Comparison of ENCODE assay signal across 11 mouse cellular contexts in the genomic region with DNA sequence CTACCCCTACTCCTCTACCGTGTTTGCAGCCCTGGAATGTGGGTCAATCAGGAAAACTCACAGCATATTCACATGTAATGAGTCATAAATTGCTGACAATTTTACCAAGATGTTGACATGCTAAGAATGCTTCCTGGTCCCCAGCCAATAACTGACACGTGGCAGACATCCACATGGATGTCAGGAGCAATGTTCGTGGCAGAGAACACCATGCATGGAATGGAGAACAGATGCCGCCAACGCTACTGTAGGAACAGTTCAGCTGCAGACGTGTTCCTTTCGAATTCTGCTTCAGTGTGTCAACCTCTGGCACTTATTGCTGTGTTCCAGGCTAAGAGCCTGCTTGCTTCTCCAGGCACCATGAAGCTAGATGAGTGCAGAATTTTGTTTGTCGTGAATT.
A peak's percentile ranks its signal among the peaks of the same experiment; 100 is the strongest.
DNase-seq lines count a peak whose midpoint lies in the region; ATAC-seq and TF ChIP-seq lines count a peak whose summit lies in the region.
"Had no signal": no experiment of that assay in that cellular context is flagged by ENCODE, and none has a peak within 500 bp of the region (broad histone marks: within the 10 kb centered on the region; RNA-seq: fewer than 3 reads in every experiment).

No protein-coding gene starts in this region.

- no peak overlapping the region for H3K4me2 ChIP-seq in heart, embryonic 12.5 days
- H3K4me2 ChIP-seq in heart, postnatal 0 days (ENCODE audit: low read depth, low read length) = peak overlapping the region; percentile 21; the same call in 1 of the 2 replicates
- H3K4me2 ChIP-seq in lung, embryonic 14.5 days = no peak overlapping the region
- H3K4me2 ChIP-seq in liver, embryonic 11.5 days = no peak overlapping the region
- H3K4me2 ChIP-seq: embryonic facial prominence, embryonic 12.5 days had no signal

- no peak for TF ChIP-seq EP300 in heart, postnatal 0 days (IDR thresholded peaks at IDR 0.05; ENCODE audit: low read depth)

- no peak overlapping the region for H3K27ac ChIP-seq in heart, embryonic 12.5 days (ENCODE audit: poor library complexity, severe bottlenecking)
- H3K27ac ChIP-seq in heart, postnatal 0 days (ENCODE audit: low read depth) = peak overlapping the region; percentile 25; the same call in 1 of the 2 replicates
- no peak overlapping the region for H3K27ac ChIP-seq in lung, embryonic 14.5 days (ENCODE audit: low read depth)
- H3K27ac ChIP-seq in midbrain, embryonic 10.5 days (replicated peaks) = no peak overlapping the region
- H3K27ac ChIP-seq in liver, embryonic 11.5 days (ENCODE audit: low read depth, low read length) = no peak overlapping the region
- H3K27ac ChIP-seq: embryonic facial prominence, embryonic 12.5 days had no signal

- no peaks in the 10 kb centered on the region for H3K27me3 ChIP-seq in heart, embryonic 12.5 days (replicated peaks)
- no peaks in the 10 kb centered on the region for H3K27me3 ChIP-seq in heart, postnatal 0 days (ENCODE audit: control insufficient read depth, insufficient read depth, low read length)
- no peaks in the 10 kb centered on the region for H3K27me3 ChIP-seq in lung, embryonic 14.5 days (ENCODE audit: insufficient read depth, low read length)
- H3K27me3 ChIP-seq in midbrain, embryonic 10.5 days (ENCODE audit: low read depth, poor library complexity, severe bottlenecking) = no peaks in the 10 kb centered on the region
- H3K27me3 ChIP-seq in liver, embryonic 11.5 days (replicated peaks; ENCODE audit: control insufficient read depth, insufficient read depth, low read length) = no peaks in the 10 kb centered on the region
- H3K27me3 ChIP-seq: embryonic facial prominence, embryonic 12.5 days had no signal

- ATAC-seq in heart, embryonic 12.5 days (ENCODE audit: insufficient number of reproducible peaks, low FRiP score) = no peak
- ATAC-seq in heart, postnatal 0 days (ENCODE audit: insufficient read depth, low read depth) = peak; percentile 62; the same call in 1 of the 2 replicates
- no peak for ATAC-seq in lung, embryonic 14.5 days (ENCODE audit: insufficient read depth)
- ATAC-seq in liver, embryonic 11.5 days (replicated peaks; ENCODE audit: low FRiP score) = no peak

- no peaks in the 10 kb centered on the region for H3K9me3 ChIP-seq in heart, embryonic 12.5 days (replicated peaks)
- no peaks in the 10 kb centered on the region for H3K9me3 ChIP-seq in heart, postnatal 0 days (replicated peaks; ENCODE audit: control insufficient read depth, low read length)
- no peaks in the 10 kb centered on the region for H3K9me3 ChIP-seq in lung, embryonic 14.5 days (ENCODE audit: low read depth, low read length)
- H3K9me3 ChIP-seq in midbrain, embryonic 10.5 days (replicated peaks) = no peaks in the 10 kb centered on the region
- H3K9me3 ChIP-seq in liver, embryonic 11.5 days (ENCODE audit: control insufficient read depth, low read length) = no peaks in the 10 kb centered on the region
- H3K9me3 ChIP-seq: embryonic facial prominence, embryonic 12.5 days had no signal

- peak; percentile 94 for DNase-seq in heart, adult 11 months
- DNase-seq in brain, adult 2 months (ENCODE audit: low read depth, low spot score) = peak; percentile 68
- DNase-seq in heart, postnatal 0 days (ENCODE audit: low spot score) = peak; percentile 60
- DNase-seq in lung, embryonic 14.5 days = peak; percentile 33
- no peak for DNase-seq in T-cell, adult 2 months (ENCODE audit: low spot score)
- no peak for DNase-seq in midbrain, embryonic 10.5 days (ENCODE audit: low spot score)
- no peak for DNase-seq in liver, embryonic 11.5 days (ENCODE audit: low spot score)
- DNase-seq: adrenal gland, postnatal 36 days; kidney, adult 18-20 months had no signal

- no peak overlapping the region for H3K9ac ChIP-seq in heart, embryonic 12.5 days
- H3K9ac ChIP-seq in heart, postnatal 0 days (replicated peaks; ENCODE audit: low read depth, low read length) = no peak overlapping the region
- H3K9ac ChIP-seq in lung, embryonic 14.5 days = no peak overlapping the region
- H3K9ac ChIP-seq in liver, embryonic 11.5 days (ENCODE audit: low read depth, low read length) = no peak overlapping the region
- H3K9ac ChIP-seq: embryonic facial prominence, embryonic 12.5 days had no signal

- WGBS in heart, embryonic 12.5 days = 64% methylated on average over 8 of the region's 8 CpGs
- 37% methylated on average over 8 of the region's 8 CpGs for WGBS in heart, postnatal 0 days
- 59% methylated on average over 8 of the region's 8 CpGs for WGBS in lung, embryonic 14.5 days
- 86% methylated on average over 8 of the region's 8 CpGs for WGBS in midbrain, embryonic 10.5 days
- 82% methylated on average over 8 of the region's 8 CpGs for WGBS in liver, embryonic 11.5 days

- TF ChIP-seq CTCF in heart, postnatal 0 days (IDR thresholded peaks at IDR 0.05; ENCODE audit: low read depth) = no peak
- TF ChIP-seq CTCF in lung, embryonic 14.5 days (IDR thresholded peaks at IDR 0.05; ENCODE audit: low read depth) = no peak

- no peaks in the 10 kb centered on the region for H3K36me3 ChIP-seq in heart, embryonic 12.5 days
- no peaks in the 10 kb centered on the region for H3K36me3 ChIP-seq in heart, postnatal 0 days (replicated peaks; ENCODE audit: control insufficient read depth, insufficient read depth, low read length)
- H3K36me3 ChIP-seq in lung, embryonic 14.5 days (ENCODE audit: insufficient read depth) = no peaks in the 10 kb centered on the region
- H3K36me3 ChIP-seq in midbrain, embryonic 10.5 days = no peaks in the 10 kb centered on the region
- no peaks in the 10 kb centered on the region for H3K36me3 ChIP-seq in liver, embryonic 11.5 days (ENCODE audit: control insufficient read depth, insufficient read depth, low read length)
- H3K36me3 ChIP-seq: embryonic facial prominence, embryonic 12.5 days had no signal

- peaks cover 10% of the 10 kb centered on the region; the same call in 1 of the 2 replicates for H3K4me1 ChIP-seq in heart, embryonic 12.5 days (replicated peaks)
- H3K4me1 ChIP-seq in heart, postnatal 0 days (ENCODE audit: control insufficient read depth, insufficient read depth) = peaks cover 11% of the 10 kb centered on the region; the same call in 1 of the 2 replicates
- H3K4me1 ChIP-seq in lung, embryonic 14.5 days (ENCODE audit: insufficient read depth) = no peaks in the 10 kb centered on the region
- H3K4me1 ChIP-seq in midbrain, embryonic 10.5 days = no peaks in the 10 kb centered on the region
- no peaks in the 10 kb centered on the region for H3K4me1 ChIP-seq in liver, embryonic 11.5 days (replicated peaks; ENCODE audit: control insufficient read depth, insufficient read depth, low read length)
- H3K4me1 ChIP-seq: embryonic facial prominence, embryonic 12.5 days had no signal

- no peak overlapping the region for H3K4me3 ChIP-seq in heart, embryonic 12.5 days
- H3K4me3 ChIP-seq in heart, postnatal 0 days (ENCODE audit: low read depth, low read length) = no peak overlapping the region
- H3K4me3 ChIP-seq in lung, embryonic 14.5 days (ENCODE audit: low read depth, low read length) = no peak overlapping the region
- no peak overlapping the region for H3K4me3 ChIP-seq in midbrain, embryonic 10.5 days
- H3K4me3 ChIP-seq in liver, embryonic 11.5 days (ENCODE audit: low read depth, low read length) = no peak overlapping the region
- H3K4me3 ChIP-seq: embryonic facial prominence, embryonic 12.5 days had no signal

Comparison
In these comparisons a context has a peak if more than half of its experiments do, and no peak if none do; other contexts are left out.
1. DNase-seq: peak in heart, adult 11 months (single experiment), brain, adult 2 months (single experiment), heart, postnatal 0 days (single experiment) and lung, embryonic 14.5 days (single experiment); none in T-cell, adult 2 months (single experiment), midbrain, embryonic 10.5 days (single experiment) and liver, embryonic 11.5 days (single experiment).